Mouse (Mus musculus) brain, adult 10 weeks (tissue): ENCODE measurements around the gene P2rx4. TPM values are rescaled to one million over a fixed set of nuclear protein-coding genes. Genes with fewer than 3 reads are reported as not detected.

Source experiments
- polyA plus RNA-seq: library from polyadenylated mRNA; stranded (reverse); fragments of 350-450 nt; fragmentation: Illumina TruSeq; extraction: RNeasy Lipid Tissue Mini Kit (QIAGEN cat#74804); gene quantifications from one replicate; pipeline ENCODE4 v1.2.3, GENCODE M21; 2015; ENCODE audit warnings: low read depth, low replicate concordance

P2rx4 gene
- 24.5 TPM for polyA plus RNA-seq

DNA sequence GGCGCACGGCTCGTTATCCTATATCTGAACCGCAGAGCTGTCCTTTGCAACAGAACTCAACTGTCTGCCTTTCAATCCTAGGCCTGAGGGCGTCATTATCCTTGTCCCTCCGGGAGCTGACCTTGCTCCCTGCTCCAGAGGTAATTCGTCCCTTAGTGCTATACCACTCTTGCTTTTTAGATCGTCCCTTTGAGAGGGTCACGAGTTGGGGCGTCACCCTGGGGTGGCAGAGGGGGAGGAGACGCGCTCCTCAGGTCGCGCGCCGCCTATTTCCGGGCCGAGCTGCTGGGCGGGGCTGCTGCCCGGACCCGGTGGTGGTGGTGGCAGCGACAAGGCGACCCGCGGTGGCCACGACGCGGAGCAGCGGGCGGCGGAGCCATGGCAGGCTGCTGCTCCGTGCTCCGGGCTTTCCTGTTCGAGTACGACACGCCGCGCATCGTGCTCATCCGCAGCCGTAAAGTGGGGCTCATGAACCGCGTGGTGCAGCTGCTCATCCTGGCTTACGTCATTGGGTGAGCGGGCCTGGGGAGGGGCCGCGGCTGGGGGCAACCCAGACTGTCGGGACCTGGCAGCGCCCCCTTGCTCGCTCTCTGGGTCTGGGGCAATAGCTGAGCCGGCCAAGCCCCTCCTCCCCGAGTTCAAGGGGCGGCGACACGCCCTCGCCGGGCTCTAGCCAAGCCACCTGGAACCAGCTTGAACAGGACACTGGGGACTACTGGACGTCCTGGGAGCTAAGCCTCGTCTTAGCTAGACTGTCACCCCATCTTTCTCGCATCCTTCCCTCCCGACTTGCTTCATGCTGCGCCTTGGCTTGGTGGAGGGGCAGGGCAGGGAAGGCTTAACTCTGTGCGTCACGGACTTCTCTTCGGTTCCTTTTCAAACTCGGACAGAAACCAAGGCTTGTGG is at the start of gene P2rx4:
TSS of gene P2rx4 (plus strand) at position 269 of the 906 bp plus-strand sequence.

Other genes starting within 250 kb of the P2rx4 start
- 449 TPM for gene Atp2a2, start 205.3 kb upstream of the P2rx4 start, polyA plus RNA-seq
- 32.1 TPM for gene Ift81, start 93.0 kb upstream of the P2rx4 start, polyA plus RNA-seq
- 7.0 TPM for gene P2rx7, start 63.6 kb upstream of the P2rx4 start, polyA plus RNA-seq
- 132 TPM for gene Camkk2, start 71.9 kb downstream of the P2rx4 start, polyA plus RNA-seq
- 192 TPM for gene Anapc5, start 113.8 kb downstream of the P2rx4 start, polyA plus RNA-seq
- gene Rnf34, start 142.5 kb downstream of the P2rx4 start, polyA plus RNA-seq = 44.6 TPM